8 mouse cellular contexts compared by ENCODE assay signal in genomic region chr10:62101504-62102439, GRCm38 (mm10). TPM values are rescaled to one million over a fixed set of nuclear protein-coding genes. Genes with fewer than 3 reads are reported as not detected.
DNase-seq lines count a peak whose midpoint lies in the region; ATAC-seq and TF ChIP-seq lines count a peak whose summit lies in the region.

No protein-coding gene starts in this region.

- DNase-seq in gastrocnemius, adult 18-20 months (ENCODE audit: low spot score) = peak; percentile 64
- no peak for DNase-seq in gastrocnemius, postnatal 25 days
- DNase-seq in cerebellum, adult 18-20 months = peak; percentile 76 to 84
- DNase-seq in forebrain, postnatal 0 days = peak; percentile 94
- peak; percentile 87 to 92 for DNase-seq in left cerebral cortex, postnatal 10 days (ENCODE audit: extremely low spot score in 1 of 2, low spot score in 2 of 2)
- DNase-seq in midbrain, embryonic 11.5 days (ENCODE audit: low spot score, missing footprints) = peak; percentile 98
- DNase-seq in spleen, adult 12 weeks (ENCODE audit: low spot score) = peak; percentile 14

- intact Hi-C loops in left cerebral cortex, postnatal 10 days (cut with DNase I) = loop anchor here (2.0 to 5.0 kb wide), 3 partner anchors 47 to 264 kb away; no protein-coding TSS in a partner anchor

- no peak overlapping the region for H3K9ac ChIP-seq in forebrain, postnatal 0 days
- H3K9ac ChIP-seq in intestine, embryonic 15.5 days = no peak overlapping the region
- no peak overlapping the region for H3K9ac ChIP-seq in midbrain, embryonic 11.5 days (ENCODE audit: low read length)

- ATAC-seq in forebrain, postnatal 0 days = peak; percentile 96
- ATAC-seq in intestine, embryonic 15.5 days = peak; percentile 36
- peak; percentile 62 for ATAC-seq in midbrain, embryonic 11.5 days (ENCODE audit: low FRiP score)

- H3K36me3 ChIP-seq in forebrain, postnatal 0 days (ENCODE audit: insufficient read depth) = no peaks in the 10 kb centered on the region
- no peaks in the 10 kb centered on the region for H3K36me3 ChIP-seq in intestine, embryonic 15.5 days
- no peaks in the 10 kb centered on the region for H3K36me3 ChIP-seq in midbrain, embryonic 11.5 days (ENCODE audit: control insufficient read depth, insufficient read depth, low read length)

- H3K27me3 ChIP-seq in forebrain, postnatal 0 days (ENCODE audit: insufficient read depth, low read length) = no peaks in the 10 kb centered on the region
- H3K27me3 ChIP-seq in intestine, embryonic 15.5 days (replicated peaks) = peaks cover 3% of the 10 kb centered on the region; the same call in 1 of the 2 replicates
- no peaks in the 10 kb centered on the region for H3K27me3 ChIP-seq in midbrain, embryonic 11.5 days (ENCODE audit: control insufficient read depth, insufficient read depth, low read length)

- H3K27ac ChIP-seq in forebrain, postnatal 0 days (ENCODE audit: low read depth, low read length) = peak overlapping the region; percentile 89
- H3K27ac ChIP-seq in intestine, embryonic 15.5 days = no peak overlapping the region
- H3K27ac ChIP-seq in midbrain, embryonic 11.5 days (ENCODE audit: low read depth, low read length) = no peak overlapping the region

- peak overlapping the region; percentile 28; the same call in 1 of the 2 replicates for H3K4me2 ChIP-seq in forebrain, postnatal 0 days (ENCODE audit: low read depth)
- H3K4me2 ChIP-seq in intestine, embryonic 15.5 days (replicated peaks) = no peak overlapping the region
- H3K4me2 ChIP-seq in midbrain, embryonic 11.5 days = no peak overlapping the region

- H3K4me3 ChIP-seq in forebrain, postnatal 0 days (ENCODE audit: low read depth, low read length) = no peak overlapping the region
- no peak overlapping the region for H3K4me3 ChIP-seq in intestine, embryonic 15.5 days (replicated peaks)
- H3K4me3 ChIP-seq in midbrain, embryonic 11.5 days (ENCODE audit: low read depth, low read length) = no peak overlapping the region

- peaks cover 21% of the 10 kb centered on the region for H3K4me1 ChIP-seq in forebrain, postnatal 0 days (ENCODE audit: insufficient read depth)
- H3K4me1 ChIP-seq in intestine, embryonic 15.5 days (replicated peaks) = no peaks in the 10 kb centered on the region
- peaks cover 5% of the 10 kb centered on the region; the same call in 1 of the 2 replicates for H3K4me1 ChIP-seq in midbrain, embryonic 11.5 days (ENCODE audit: control insufficient read depth, insufficient read depth, low read length)

- 7% methylated on average over 7 of the region's 7 CpGs for WGBS in forebrain, postnatal 0 days
- 11% methylated on average over 7 of the region's 7 CpGs for WGBS in intestine, embryonic 15.5 days
- WGBS in midbrain, embryonic 11.5 days = 15% methylated on average over 7 of the region's 7 CpGs

- TF ChIP-seq CTCF in forebrain, postnatal 0 days (IDR thresholded peaks at IDR 0.05; ENCODE audit: low read depth) = peak; percentile 94

- no peaks in the 10 kb centered on the region for H3K9me3 ChIP-seq in forebrain, postnatal 0 days (ENCODE audit: low read length)
- H3K9me3 ChIP-seq in intestine, embryonic 15.5 days = no peaks in the 10 kb centered on the region
- H3K9me3 ChIP-seq in midbrain, embryonic 11.5 days (ENCODE audit: control insufficient read depth, low read length) = no peaks in the 10 kb centered on the region

RNA-seq across cellular contexts. Expression of gene Neurog3, which starts 31.1 kb away (rescaled TPM):
- total RNA-seq in gastrocnemius, adult 18-20 months (2021) = not detected
- not detected for total RNA-seq in gastrocnemius, postnatal 25 days (2021)
- total RNA-seq in forebrain, postnatal 0 days (2014; rRNA removed) = not detected in 2 replicates
- not detected in 2 replicates for polyA plus RNA-seq in forebrain, postnatal 0 days (2015; fragmentation: Nextera tagmentation; extraction: Ambion mirVana)
- 11.4 and 11.8 TPM in 2 replicates for polyA plus RNA-seq in intestine, embryonic 15.5 days (2015; fragmentation: Nextera tagmentation; extraction: Ambion mirVana)
- not detected for total RNA-seq in left cerebral cortex, postnatal 10 days (2021)
- 0.34 and 0.37 TPM in 2 replicates for polyA plus RNA-seq in midbrain, embryonic 11.5 days (2014; fragmentation: Nextera tagmentation; extraction: Ambion mirVana)

RNA-seq across cellular contexts. Expression of gene Fam241b, which starts 41.9 kb away (rescaled TPM):
- total RNA-seq in gastrocnemius, adult 18-20 months (2021) = 1 to 10 TPM; 1.7 to 2.7 TPM
- total RNA-seq in gastrocnemius, postnatal 25 days (2021) = under 1 TPM; 0.41 to 0.59 TPM
- 118 and 120 TPM in 2 replicates for total RNA-seq in forebrain, postnatal 0 days (2014; rRNA removed)
- polyA plus RNA-seq in forebrain, postnatal 0 days (2015; fragmentation: Nextera tagmentation; extraction: Ambion mirVana) = 193 and 196 TPM in 2 replicates
- 34.0 and 34.6 TPM in 2 replicates for polyA plus RNA-seq in intestine, embryonic 15.5 days (2015; fragmentation: Nextera tagmentation; extraction: Ambion mirVana)
- 10 to 100 TPM; 61.7 to 62.4 TPM for total RNA-seq in left cerebral cortex, postnatal 10 days (2021)
- 7.1 and 7.6 TPM in 2 replicates for polyA plus RNA-seq in midbrain, embryonic 11.5 days (2014; fragmentation: Nextera tagmentation; extraction: Ambion mirVana)

Comparison
In these comparisons a context has a peak if more than half of its experiments do, and no peak if none do; other contexts are left out.
1. ATAC-seq: peak in every context shown above with its lines; median percentile 96 in forebrain, postnatal 0 days; 62 in midbrain, embryonic 11.5 days; 36 in intestine, embryonic 15.5 days.
2. RNA of gene Fam241b, which starts 41.9 kb away (total RNA-seq): 118 to 120 TPM in forebrain, postnatal 0 days and 61.7 to 62.4 TPM in left cerebral cortex, postnatal 10 days; 1.7 to 2.7 TPM in gastrocnemius, adult 18-20 months and 0.41 to 0.59 TPM in gastrocnemius, postnatal 25 days; every median in the first group is over 10 times any median in the second.